Mouse (Mus musculus) myocyte (in vitro differentiated cells): Measurements from ENCODE around the gene Camkmt.

Experiments used
- CEBPB ChIP-seq: IDR thresholded peaks from 2 replicates; pipeline ENCODE4 v1.6.1; 2011; ENCODE audit warnings: mild to moderate bottlenecking, moderate library complexity; ENCODE audit not compliant: poor library complexity, insufficient read depth, severe bottlenecking
- E2F4 ChIP-seq: IDR thresholded peaks from one replicate; pipeline ENCODE4 v1.6.1; 2011; ENCODE audit warnings: mild to moderate bottlenecking, control low read depth, moderate library complexity; ENCODE audit not compliant: insufficient read depth
- MAX ChIP-seq: IDR thresholded peaks from one replicate; pipeline ENCODE4 v1.6.1; 2011; ENCODE audit warnings: low read depth, mild to moderate bottlenecking, control low read depth
- MYOD1 ChIP-seq, 3 experiments: IDR thresholded peaks; one replicate each; pipeline ENCODE4 v1.6.1; 2011; ENCODE audit warnings: control low read depth in 2 of 3, low read depth in 2 of 3, mild to moderate bottlenecking in 2 of 3, moderate library complexity in 1 of 3; ENCODE audit not compliant: insufficient read length in 2 of 3, control insufficient read depth in 1 of 3
- POLR2A ChIP-seq: IDR thresholded peaks from one replicate; pipeline ENCODE4 v1.6.1; 2011; ENCODE audit warnings: low read depth, mild to moderate bottlenecking, control low read depth, moderate library complexity; ENCODE audit not compliant: insufficient read length
- POLR2AphosphoS2 ChIP-seq: IDR thresholded peaks from one replicate; pipeline ENCODE4 v1.6.1; 2011; ENCODE audit warnings: low read depth, control low read depth; ENCODE audit not compliant: insufficient read length
- REST ChIP-seq: IDR thresholded peaks from one replicate; pipeline ENCODE4 v1.6.1; 2011; ENCODE audit warnings: mild to moderate bottlenecking, control low read depth, moderate library complexity; ENCODE audit not compliant: insufficient read depth, insufficient read length
- SRF ChIP-seq: IDR thresholded peaks from one replicate; pipeline ENCODE4 v1.6.1; 2011; ENCODE audit warnings: low read depth; ENCODE audit not compliant: control insufficient read depth, insufficient read length
- TCF12 ChIP-seq: IDR thresholded peaks from one replicate; pipeline ENCODE4 v1.6.1; 2011; ENCODE audit warnings: mild to moderate bottlenecking, control low read depth; ENCODE audit not compliant: poor library complexity, insufficient read depth, severe bottlenecking
- TCF3 ChIP-seq: IDR thresholded peaks from one replicate; pipeline ENCODE4 v1.6.1; 2011; ENCODE audit warnings: low read depth, control low read depth; ENCODE audit not compliant: insufficient read length

- TF ChIP-seq CEBPB (no peak), POLR2AphosphoS2 (no peak), TCF3 (no peak), POLR2A (no peak), MYOD1 (IDR thresholded peaks at IDR 0.05; ENCODE audit: control insufficient read depth in 1 of 3, insufficient read length in 2 of 3, low read depth in 2 of 3) (no peak), E2F4 (no peak), MAX (no peak), REST (no peak), TCF12 (no peak), SRF (no peak)
Observed at GRCm38 (mm10) chr17:85375523-85375922, 285.2 kb downstream of the Camkmt start.
